Mouse (Mus musculus): ENCODE results near the gene Uck2. TPM values are rescaled to one million over a fixed set of nuclear protein-coding genes. Genes with fewer than 3 reads are reported as not detected.
A peak's percentile ranks its signal among the peaks of the same experiment; 100 is the strongest.

Gene Uck2
- polyA plus RNA-seq (2012; rRNA removed) (42.5 and 45.7 TPM in 2 replicates), polyA plus RNA-seq (2014; fragmentation: Nextera tagmentation; extraction: Ambion mirVana) (69.3 and 78.2 TPM in 2 replicates)

DNA sequence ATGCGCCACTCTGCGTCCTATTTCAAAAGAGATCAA, at the start of gene Uck2:
Gene Uck2, minus strand, starts transcription at position 1 of the 36 bp plus-strand sequence.
- H3K9me3 ChIP-seq (ENCODE audit: control insufficient read depth, low read length), result no peaks in the 10 kb centered on the region
- 0% methylated on average over 2 of the region's 2 CpGs for WGBS
- H3K9ac ChIP-seq (ENCODE audit: low read depth, low read length, severe bottlenecking), result peak within 1 kb of the TSS; percentile 84
- H3K4me3 ChIP-seq (replicated peaks; ENCODE audit: low read length), result peak within 1 kb of the TSS; percentile 89
- H3K4me2 ChIP-seq (replicated peaks; ENCODE audit: low read depth, low read length, severe bottlenecking), result peak within 1 kb of the TSS; percentile 86
- DNase-seq (ENCODE audit: low spot score) (no peak), ATAC-seq (ENCODE audit: low FRiP score, low read depth) (no peak)
- H3K27ac ChIP-seq (replicated peaks; ENCODE audit: low read depth, low read length), result peak within 1 kb of the TSS; percentile 90
- no peaks in the 10 kb centered on the region for H3K36me3 ChIP-seq (ENCODE audit: control insufficient read depth, insufficient read depth, low read length)
- H3K4me1 ChIP-seq (ENCODE audit: control insufficient read depth, insufficient read depth, low read length), result peaks cover 18% of the 10 kb centered on the region; the same call in 1 of the 2 replicates
- H3K27me3 ChIP-seq (ENCODE audit: control insufficient read depth, insufficient read depth, low read length), result 0 out of 2 replicates have a peak, but pooled peaks cover 5% of the 10 kb centered on the region
- TF ChIP-seq POLR2A (IDR thresholded peaks at IDR 0.05; ENCODE audit: borderline replicate concordance, extremely low read depth, insufficient read depth, insufficient read length), result no peak

DNA sequence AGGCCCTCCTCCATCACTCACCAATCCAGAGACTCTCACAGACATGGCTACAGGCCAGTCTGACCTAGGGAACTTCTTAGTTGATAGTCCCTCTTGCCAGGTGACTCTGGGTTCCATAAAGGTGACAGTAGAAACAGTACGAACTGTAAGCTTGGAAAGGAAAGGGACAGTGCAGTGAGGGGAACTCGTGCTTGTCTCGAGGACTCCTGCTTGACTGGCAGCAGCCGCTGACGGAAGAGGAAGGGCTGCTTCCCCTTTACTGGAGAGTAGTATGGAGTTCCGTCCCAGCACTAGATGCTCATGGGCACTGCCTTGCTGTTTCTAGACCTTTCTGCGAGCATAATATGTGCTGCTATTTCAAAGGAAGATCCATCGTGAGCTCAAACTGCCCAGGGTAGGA, 46.0 kb upstream of the Uck2 start:
- 93% methylated on average over 8 of the region's 8 CpGs for WGBS
- DNase-seq (ENCODE audit: low spot score), result no peak
- H3K4me2 ChIP-seq (replicated peaks; ENCODE audit: low read depth, low read length, severe bottlenecking), result no peak overlapping the region
- TF ChIP-seq POLR2A (IDR thresholded peaks at IDR 0.05; ENCODE audit: borderline replicate concordance, extremely low read depth, insufficient read depth, insufficient read length), result no peak
- ATAC-seq (ENCODE audit: low FRiP score, low read depth), result no peak
- H3K9ac ChIP-seq (ENCODE audit: low read depth, low read length, severe bottlenecking), result no peak overlapping the region
- H3K9me3 ChIP-seq (ENCODE audit: control insufficient read depth, low read length), result no peaks in the 10 kb centered on the region
- no peak overlapping the region for H3K27ac ChIP-seq (replicated peaks; ENCODE audit: low read depth, low read length)
- no peaks in the 10 kb centered on the region for H3K27me3 ChIP-seq (ENCODE audit: control insufficient read depth, insufficient read depth, low read length)
- peaks cover 47% of the 10 kb centered on the region for H3K36me3 ChIP-seq (ENCODE audit: control insufficient read depth, insufficient read depth, low read length)
- H3K4me1 ChIP-seq (ENCODE audit: control insufficient read depth, insufficient read depth, low read length), result no peaks in the 10 kb centered on the region
- H3K4me3 ChIP-seq (replicated peaks; ENCODE audit: low read length), result no peak overlapping the region

DNA sequence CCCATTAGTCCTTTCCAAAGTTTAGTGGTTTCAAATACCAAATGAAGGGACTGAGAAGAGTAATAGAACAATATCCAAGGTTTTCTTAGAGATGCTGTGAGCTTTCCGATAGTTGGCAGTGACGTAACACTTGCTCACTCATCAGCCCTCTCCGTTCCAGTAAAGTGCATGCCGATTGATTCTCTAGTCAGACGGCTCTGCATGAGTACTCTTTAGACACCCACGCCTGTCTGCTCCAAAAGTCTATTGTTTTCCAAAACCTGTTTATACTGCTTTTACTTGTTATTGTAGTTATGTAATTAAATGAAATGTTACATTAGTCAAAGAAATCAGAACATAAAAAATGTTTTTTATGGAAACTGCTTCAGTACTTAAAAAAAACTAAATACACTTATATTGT, 43.7 kb upstream of the Uck2 start:
- ATAC-seq (ENCODE audit: low FRiP score, low read depth), result no peak
- no peaks in the 10 kb centered on the region for H3K9me3 ChIP-seq (ENCODE audit: control insufficient read depth, low read length)
- H3K4me2 ChIP-seq (replicated peaks; ENCODE audit: low read depth, low read length, severe bottlenecking), result no peak overlapping the region
- no peak overlapping the region for H3K9ac ChIP-seq (ENCODE audit: low read depth, low read length, severe bottlenecking)
- H3K4me1 ChIP-seq (ENCODE audit: control insufficient read depth, insufficient read depth, low read length), result no peaks in the 10 kb centered on the region
- no peaks in the 10 kb centered on the region for H3K27me3 ChIP-seq (ENCODE audit: control insufficient read depth, insufficient read depth, low read length)
- no peak overlapping the region for H3K27ac ChIP-seq (replicated peaks; ENCODE audit: low read depth, low read length)
- H3K4me3 ChIP-seq (replicated peaks; ENCODE audit: low read length), result no peak overlapping the region
- DNase-seq (ENCODE audit: low spot score), result no peak
- no peak for TF ChIP-seq POLR2A (IDR thresholded peaks at IDR 0.05; ENCODE audit: borderline replicate concordance, extremely low read depth, insufficient read depth, insufficient read length)
- WGBS, result 91% methylated on average over 6 of the region's 6 CpGs
- H3K36me3 ChIP-seq (ENCODE audit: control insufficient read depth, insufficient read depth, low read length), result peaks cover 55% of the 10 kb centered on the region

DNA sequence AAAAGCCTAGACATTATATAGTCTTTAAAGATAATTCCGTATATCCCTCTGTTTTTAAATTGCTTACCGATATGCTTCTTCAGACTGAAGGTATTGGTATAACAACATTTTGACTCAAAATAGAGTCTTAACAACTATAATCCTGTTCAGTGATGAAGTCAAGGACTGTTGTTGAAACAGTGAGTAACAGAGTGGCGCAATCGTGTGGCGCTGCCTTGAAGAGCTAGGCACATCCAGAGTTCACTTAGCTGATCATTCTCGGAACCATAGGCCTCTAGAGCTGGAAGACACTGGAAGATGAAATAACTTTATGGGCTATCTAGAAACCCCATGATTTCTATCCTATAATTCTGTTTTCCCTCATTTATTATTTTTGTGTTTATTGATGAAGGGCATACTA, 36.6 kb upstream of the Uck2 start:
- Histone ChIP-seq H3K27me3 (ENCODE audit: control insufficient read depth, insufficient read depth, low read length) (no peaks in the 10 kb centered on the region), H3K9me3 (ENCODE audit: control insufficient read depth, low read length) (no peaks in the 10 kb centered on the region), H3K36me3 (ENCODE audit: control insufficient read depth, insufficient read depth, low read length) (peaks cover 66% of the 10 kb centered on the region), H3K4me3 (replicated peaks; ENCODE audit: low read length) (no peak overlapping the region), H3K4me1 (ENCODE audit: control insufficient read depth, insufficient read depth, low read length) (no peaks in the 10 kb centered on the region), H3K4me2 (replicated peaks; ENCODE audit: low read depth, low read length, severe bottlenecking) (no peak overlapping the region), H3K9ac (ENCODE audit: low read depth, low read length, severe bottlenecking) (no peak overlapping the region), H3K27ac (replicated peaks; ENCODE audit: low read depth, low read length) (no peak overlapping the region)
- WGBS, result 95% methylated on average over 6 of the region's 6 CpGs
- no peak for DNase-seq (ENCODE audit: low spot score)
- no peak for TF ChIP-seq POLR2A (IDR thresholded peaks at IDR 0.05; ENCODE audit: borderline replicate concordance, extremely low read depth, insufficient read depth, insufficient read length)
- ATAC-seq (ENCODE audit: low FRiP score, low read depth), result no peak

DNA sequence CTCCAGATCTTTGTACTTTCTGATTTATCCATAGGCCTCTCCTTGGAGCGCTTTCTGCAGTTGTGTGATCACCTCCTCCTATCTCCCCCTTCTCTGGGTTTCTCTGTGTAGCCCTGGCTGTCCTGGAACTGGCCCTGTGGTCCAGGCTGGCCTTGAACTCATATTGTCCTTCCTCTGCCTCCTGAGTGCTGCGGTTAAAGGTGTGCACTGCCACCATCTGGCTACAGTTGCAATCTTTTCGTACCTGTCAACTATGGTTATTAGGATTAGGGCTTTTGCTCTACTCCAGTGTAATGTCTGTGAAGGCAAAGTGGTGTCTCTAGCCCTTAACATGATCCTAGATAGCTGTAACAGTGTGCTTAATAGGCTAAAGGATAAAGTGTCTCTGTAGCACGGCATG, 28.1 kb upstream of the Uck2 start:
- 89% methylated on average over 4 of the region's 4 CpGs for WGBS
- H3K4me1 ChIP-seq (ENCODE audit: control insufficient read depth, insufficient read depth, low read length), result peaks cover 5% of the 10 kb centered on the region; the same call in 1 of the 2 replicates
- no peaks in the 10 kb centered on the region for H3K9me3 ChIP-seq (ENCODE audit: control insufficient read depth, low read length)
- H3K4me2 ChIP-seq (replicated peaks; ENCODE audit: low read depth, low read length, severe bottlenecking), result no peak overlapping the region
- H3K4me3 ChIP-seq (replicated peaks; ENCODE audit: low read length), result no peak overlapping the region
- peaks cover 39% of the 10 kb centered on the region for H3K36me3 ChIP-seq (ENCODE audit: control insufficient read depth, insufficient read depth, low read length)
- no peaks in the 10 kb centered on the region for H3K27me3 ChIP-seq (ENCODE audit: control insufficient read depth, insufficient read depth, low read length)
- ATAC-seq (ENCODE audit: low FRiP score, low read depth) (no peak), DNase-seq (ENCODE audit: low spot score) (no peak)
- H3K9ac ChIP-seq (ENCODE audit: low read depth, low read length, severe bottlenecking), result no peak overlapping the region
- no peak overlapping the region for H3K27ac ChIP-seq (replicated peaks; ENCODE audit: low read depth, low read length)
- no peak for TF ChIP-seq POLR2A (IDR thresholded peaks at IDR 0.05; ENCODE audit: borderline replicate concordance, extremely low read depth, insufficient read depth, insufficient read length)

DNA sequence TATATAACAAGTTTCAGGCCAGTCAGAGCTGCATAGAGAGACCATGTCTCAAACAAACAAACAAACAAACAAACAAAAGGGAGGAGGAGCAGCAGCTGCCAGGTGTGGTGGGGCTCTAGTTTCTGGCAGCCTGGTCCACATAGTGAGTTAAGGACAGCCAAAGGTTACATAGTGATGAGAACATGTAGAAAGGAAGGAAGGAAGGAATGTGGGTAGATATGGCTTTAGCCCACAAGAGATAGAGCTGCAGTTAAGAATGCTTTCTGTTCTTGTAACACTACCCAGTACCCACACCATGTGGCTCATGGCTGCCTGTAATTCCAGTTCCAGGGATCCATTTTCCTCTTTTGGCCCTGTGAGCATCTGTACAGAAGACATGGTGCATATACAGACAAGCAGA, 27.2 kb upstream of the Uck2 start:
- no peak overlapping the region for H3K9ac ChIP-seq (ENCODE audit: low read depth, low read length, severe bottlenecking)
- ATAC-seq (ENCODE audit: low FRiP score, low read depth) (no peak), DNase-seq (ENCODE audit: low spot score) (no peak)
- H3K4me2 ChIP-seq (replicated peaks; ENCODE audit: low read depth, low read length, severe bottlenecking), result no peak overlapping the region
- no peak for TF ChIP-seq POLR2A (IDR thresholded peaks at IDR 0.05; ENCODE audit: borderline replicate concordance, extremely low read depth, insufficient read depth, insufficient read length)
- no peaks in the 10 kb centered on the region for H3K27me3 ChIP-seq (ENCODE audit: control insufficient read depth, insufficient read depth, low read length)
- no peak overlapping the region for H3K4me3 ChIP-seq (replicated peaks; ENCODE audit: low read length)
- peaks cover 33% of the 10 kb centered on the region for H3K36me3 ChIP-seq (ENCODE audit: control insufficient read depth, insufficient read depth, low read length)
- peaks cover 9% of the 10 kb centered on the region; the same call in 1 of the 2 replicates for H3K4me1 ChIP-seq (ENCODE audit: control insufficient read depth, insufficient read depth, low read length)
- no peaks in the 10 kb centered on the region for H3K9me3 ChIP-seq (ENCODE audit: control insufficient read depth, low read length)
- no peak overlapping the region for H3K27ac ChIP-seq (replicated peaks; ENCODE audit: low read depth, low read length)
